Mouse (Mus musculus) liver, adult 10 weeks (tissue): ENCODE results near the gene Dclk3. TPM values are rescaled to one million over a fixed set of nuclear protein-coding genes. Genes with fewer than 3 reads are reported as not detected.

Experiments
- polyA plus RNA-seq: library from polyadenylated mRNA; stranded (reverse); fragments of 350-450 nt; fragmentation: Illumina TruSeq; extraction: RNeasy Lipid Tissue Mini Kit (QIAGEN cat#74804); gene quantifications from one replicate; pipeline ENCODE4 v1.2.3, GENCODE M21; 2014; ENCODE audit warnings: low read depth, low replicate concordance

The Dclk3 gene
- 2.9 TPM for polyA plus RNA-seq

GRCm38 (mm10) chr9:111438904-111439835, at the start of gene Dclk3:
TSS of gene Dclk3 (plus strand) at chr9:111439081.

Other genes starting within 250 kb of the Dclk3 start
- 17.8 TPM for gene Mlh1, start 167.3 kb upstream of the Dclk3 start, polyA plus RNA-seq
- 25.6 TPM for gene Epm2aip1, start 167.2 kb upstream of the Dclk3 start, polyA plus RNA-seq
- not detected for gene Trank1, start 127.3 kb upstream of the Dclk3 start, polyA plus RNA-seq